Mouse (Mus musculus): ENCODE results near the gene Ggt1. TPM values are rescaled to one million over a fixed set of nuclear protein-coding genes. Genes with fewer than 3 reads are reported as not detected.

Ggt1 gene
- total and polyA plus RNA-seq, 2 experiments = 0.20 to 0.92 TPM

- WGBS = 30% methylated on average over 11 of the region's 11 CpGs
- DNase-seq (ENCODE audit: extremely low read depth, low read depth, low spot score) = no peak
- no peak overlapping the region for H3K9ac ChIP-seq (ENCODE audit: low read depth, low read length)
- H3K27me3 ChIP-seq (ENCODE audit: control insufficient read depth, insufficient read depth, low read length) = no peaks in the 10 kb centered on the region
- H3K27ac ChIP-seq (replicated peaks; ENCODE audit: insufficient read depth, low read depth, low read length) = no peak overlapping the region
- no peaks in the 10 kb centered on the region for H3K4me1 ChIP-seq (ENCODE audit: control insufficient read depth, insufficient read depth, low read length)
- no peaks in the 10 kb centered on the region for H3K36me3 ChIP-seq (ENCODE audit: control insufficient read depth, insufficient read depth, low read length)
- H3K79me2 ChIP-seq (ENCODE audit: control insufficient read depth, insufficient read depth, low read length) = no peaks in the 10 kb centered on the region
- TF ChIP-seq CTCF (IDR thresholded peaks at IDR 0.05; ENCODE audit: low read depth, low read length) (no peak), POLR2A (IDR thresholded peaks at IDR 0.05; ENCODE audit: extremely low read depth, insufficient read depth, low read length) (no peak)
- H3K4me3 ChIP-seq (ENCODE audit: insufficient read depth, low read depth, low read length) = no peak overlapping the region
Measured at GRCm38 (mm10) chr10:75568441-75568840, 7.0 kb downstream of the Ggt1 start.

DNA sequence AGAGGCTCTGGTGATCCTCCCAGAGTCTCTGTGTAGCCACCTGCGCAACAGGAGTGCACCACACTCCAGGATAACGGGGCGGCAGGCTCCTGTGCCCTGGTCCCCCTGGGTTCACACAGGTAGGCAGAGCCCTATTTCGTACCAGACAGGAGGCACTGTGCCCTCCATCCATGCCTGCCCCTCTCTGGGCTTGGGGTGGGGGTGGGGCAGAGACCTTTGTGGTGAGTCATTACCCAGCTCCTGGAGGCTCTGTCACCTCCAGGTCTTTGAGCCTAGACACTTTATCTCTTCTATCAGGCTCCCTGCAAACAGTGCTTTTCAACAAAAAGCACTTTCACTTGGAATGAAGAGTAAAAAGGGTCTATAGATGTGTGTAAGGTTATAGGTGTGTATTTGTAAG is 7.4 kb downstream of the Ggt1 start:
- TF ChIP-seq POLR2A (IDR thresholded peaks at IDR 0.05; ENCODE audit: extremely low read depth, insufficient read depth, low read length) = no peak
- TF ChIP-seq CTCF (IDR thresholded peaks at IDR 0.05; ENCODE audit: low read depth, low read length) = no peak
- no peaks in the 10 kb centered on the region for H3K36me3 ChIP-seq (ENCODE audit: control insufficient read depth, insufficient read depth, low read length)
- H3K79me2 ChIP-seq (ENCODE audit: control insufficient read depth, insufficient read depth, low read length) = no peaks in the 10 kb centered on the region
- 65% methylated on average over 4 of the region's 4 CpGs for WGBS
- no peak overlapping the region for H3K27ac ChIP-seq (replicated peaks; ENCODE audit: insufficient read depth, low read depth, low read length)
- no peak for DNase-seq (ENCODE audit: extremely low read depth, low read depth, low spot score)
- no peaks in the 10 kb centered on the region for H3K4me1 ChIP-seq (ENCODE audit: control insufficient read depth, insufficient read depth, low read length)
- no peak overlapping the region for H3K4me3 ChIP-seq (ENCODE audit: insufficient read depth, low read depth, low read length)
- no peak overlapping the region for H3K9ac ChIP-seq (ENCODE audit: low read depth, low read length)
- H3K27me3 ChIP-seq (ENCODE audit: control insufficient read depth, insufficient read depth, low read length) = no peaks in the 10 kb centered on the region

DNA sequence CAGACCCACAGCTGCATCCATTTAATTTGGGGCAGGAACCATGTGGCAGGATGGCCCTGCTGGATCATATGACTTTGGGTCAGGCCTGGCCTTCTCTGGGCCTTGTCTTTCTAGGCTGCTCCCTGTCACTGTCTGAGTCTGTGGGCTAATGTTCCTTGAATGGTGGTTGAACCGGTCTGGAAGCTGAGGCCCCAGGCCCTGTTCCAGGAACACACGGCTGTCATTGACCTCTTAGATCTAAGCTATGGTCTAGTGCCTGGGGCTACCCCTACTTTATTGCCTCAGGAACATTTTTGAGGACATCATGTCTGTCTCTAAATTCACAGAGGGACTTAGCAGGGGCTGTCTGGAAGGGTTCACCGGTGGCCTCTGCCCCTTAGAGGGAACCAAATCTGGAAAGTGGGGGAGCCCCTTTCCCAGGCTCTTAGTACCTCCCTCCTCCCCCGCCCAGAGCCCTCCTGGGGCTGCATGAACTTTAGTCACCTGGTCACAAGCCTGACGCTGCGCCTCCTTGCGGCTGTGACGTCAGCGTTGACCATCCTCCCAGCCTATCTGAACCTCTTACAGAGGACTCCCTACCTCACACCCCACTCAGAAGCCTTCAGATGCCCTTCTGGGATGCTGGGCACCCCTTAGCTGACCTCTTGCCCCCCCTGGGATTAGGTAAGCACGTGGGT is 9.7 kb downstream of the Ggt1 start:
- H3K27me3 ChIP-seq (ENCODE audit: control insufficient read depth, insufficient read depth, low read length) = no peaks in the 10 kb centered on the region
- WGBS = 70% methylated on average over 10 of the region's 10 CpGs
- no peak overlapping the region for H3K9ac ChIP-seq (ENCODE audit: low read depth, low read length)
- H3K79me2 ChIP-seq (ENCODE audit: control insufficient read depth, insufficient read depth, low read length) = no peaks in the 10 kb centered on the region
- no peak for TF ChIP-seq POLR2A (IDR thresholded peaks at IDR 0.05; ENCODE audit: extremely low read depth, insufficient read depth, low read length)
- TF ChIP-seq CTCF (IDR thresholded peaks at IDR 0.05; ENCODE audit: low read depth, low read length) = no peak
- no peaks in the 10 kb centered on the region for H3K4me1 ChIP-seq (ENCODE audit: control insufficient read depth, insufficient read depth, low read length)
- DNase-seq (ENCODE audit: extremely low read depth, low read depth, low spot score) = no peak
- H3K36me3 ChIP-seq (ENCODE audit: control insufficient read depth, insufficient read depth, low read length) = no peaks in the 10 kb centered on the region
- H3K27ac ChIP-seq (replicated peaks; ENCODE audit: insufficient read depth, low read depth, low read length) = no peak overlapping the region
- no peak overlapping the region for H3K4me3 ChIP-seq (ENCODE audit: insufficient read depth, low read depth, low read length)

DNA sequence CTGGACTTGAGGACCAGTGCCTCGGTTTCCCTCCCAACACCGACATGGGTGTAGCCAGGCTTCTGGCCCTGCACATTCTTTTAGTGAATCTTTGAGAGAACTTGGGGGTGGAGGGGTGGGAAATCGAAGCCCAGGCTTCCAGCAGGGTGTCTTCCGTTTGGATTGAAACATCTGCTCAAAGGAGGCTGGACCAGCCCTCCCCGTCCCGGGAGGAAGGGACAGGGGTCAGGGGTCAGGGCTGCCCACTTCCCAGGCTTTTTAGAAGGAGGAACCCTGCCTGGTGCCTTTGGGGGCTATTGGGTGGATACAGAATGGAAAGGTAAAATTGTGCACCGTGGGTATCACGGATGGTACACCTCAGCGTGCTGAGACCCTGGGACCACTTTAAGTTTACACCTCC is 10.5 kb downstream of the Ggt1 start:
- Histone ChIP-seq H3K27me3 (ENCODE audit: control insufficient read depth, insufficient read depth, low read length) (no peaks in the 10 kb centered on the region), H3K4me1 (ENCODE audit: control insufficient read depth, insufficient read depth, low read length) (no peaks in the 10 kb centered on the region), H3K36me3 (ENCODE audit: control insufficient read depth, insufficient read depth, low read length) (no peaks in the 10 kb centered on the region), H3K79me2 (ENCODE audit: control insufficient read depth, insufficient read depth, low read length) (no peaks in the 10 kb centered on the region), H3K4me3 (ENCODE audit: insufficient read depth, low read depth, low read length) (no peak overlapping the region), H3K27ac (replicated peaks; ENCODE audit: insufficient read depth, low read depth, low read length) (no peak overlapping the region), H3K9ac (ENCODE audit: low read depth, low read length) (no peak overlapping the region)
- DNase-seq (ENCODE audit: extremely low read depth, low read depth, low spot score) = no peak
- whole genome bisulfite sequencing = 70% methylated on average over 9 of the region's 9 CpGs
- TF ChIP-seq POLR2A (IDR thresholded peaks at IDR 0.05; ENCODE audit: extremely low read depth, insufficient read depth, low read length) (no peak), CTCF (IDR thresholded peaks at IDR 0.05; ENCODE audit: low read depth, low read length) (no peak)

DNA sequence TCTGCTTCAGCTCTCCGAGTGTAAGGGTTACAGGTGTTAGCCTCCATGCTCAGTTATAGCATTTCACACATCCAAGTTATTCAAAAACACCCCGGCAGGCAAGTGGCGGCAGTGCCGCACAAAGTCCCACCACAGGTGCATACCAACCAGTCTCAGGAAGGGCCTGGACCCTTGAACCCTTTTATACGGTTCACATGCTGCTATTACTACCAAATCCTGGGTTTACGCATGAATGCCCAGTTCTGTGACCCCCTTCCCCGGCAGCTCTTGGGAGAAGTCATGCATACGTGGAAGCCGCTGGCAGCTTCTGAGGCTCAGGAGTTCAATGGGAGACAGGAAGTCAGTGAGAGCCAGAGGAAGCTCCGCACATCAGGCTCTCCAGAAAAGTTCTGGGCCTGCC is 11.8 kb downstream of the Ggt1 start:
- H3K27ac ChIP-seq (replicated peaks; ENCODE audit: insufficient read depth, low read depth, low read length) = no peak overlapping the region

DNA sequence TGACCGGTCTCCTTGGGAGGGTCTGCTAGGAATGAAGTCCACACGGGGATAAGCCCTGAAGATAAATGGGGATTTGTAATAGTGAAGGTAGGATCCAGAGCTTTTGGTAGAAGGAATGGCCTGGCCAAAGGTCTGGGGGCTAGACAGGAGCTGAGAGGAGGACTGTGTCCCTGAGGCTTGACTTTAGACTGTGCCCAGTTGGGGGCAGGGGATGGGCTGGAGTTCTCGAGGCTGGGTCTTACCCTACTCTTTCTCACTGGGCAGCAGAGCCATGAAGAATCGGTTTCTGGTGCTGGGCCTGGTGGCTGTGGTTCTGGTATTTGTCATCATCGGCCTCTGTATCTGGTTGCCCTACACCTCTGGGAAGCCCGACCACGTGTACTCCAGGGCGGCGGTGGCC is 12.6 kb downstream of the Ggt1 start:
- Histone ChIP-seq H3K4me1 (ENCODE audit: control insufficient read depth, insufficient read depth, low read length) (no peaks in the 10 kb centered on the region), H3K9ac (ENCODE audit: low read depth, low read length) (no peak overlapping the region), H3K27me3 (ENCODE audit: control insufficient read depth, insufficient read depth, low read length) (no peaks in the 10 kb centered on the region), H3K4me3 (ENCODE audit: insufficient read depth, low read depth, low read length) (no peak overlapping the region), H3K36me3 (ENCODE audit: control insufficient read depth, insufficient read depth, low read length) (no peaks in the 10 kb centered on the region), H3K79me2 (ENCODE audit: control insufficient read depth, insufficient read depth, low read length) (no peaks in the 10 kb centered on the region), H3K27ac (replicated peaks; ENCODE audit: insufficient read depth, low read depth, low read length) (no peak overlapping the region)
- no peak for DNase-seq (ENCODE audit: extremely low read depth, low read depth, low spot score)
- WGBS = 92% methylated on average over 9 of the region's 9 CpGs
- TF ChIP-seq CTCF (IDR thresholded peaks at IDR 0.05; ENCODE audit: low read depth, low read length) (no peak), POLR2A (IDR thresholded peaks at IDR 0.05; ENCODE audit: extremely low read depth, insufficient read depth, low read length) (no peak)

More for the DNA sequence above, 11.8 kb downstream of the Ggt1 start:
- Histone ChIP-seq H3K36me3 (ENCODE audit: control insufficient read depth, insufficient read depth, low read length) (no peaks in the 10 kb centered on the region), H3K27me3 (ENCODE audit: control insufficient read depth, insufficient read depth, low read length) (no peaks in the 10 kb centered on the region), H3K9ac (ENCODE audit: low read depth, low read length) (no peak overlapping the region), H3K4me1 (ENCODE audit: control insufficient read depth, insufficient read depth, low read length) (no peaks in the 10 kb centered on the region), H3K4me3 (ENCODE audit: insufficient read depth, low read depth, low read length) (no peak overlapping the region), H3K79me2 (ENCODE audit: control insufficient read depth, insufficient read depth, low read length) (no peaks in the 10 kb centered on the region)
- WGBS = 85% methylated on average over 10 of the region's 10 CpGs
- DNase-seq (ENCODE audit: extremely low read depth, low read depth, low spot score) = no peak
- TF ChIP-seq CTCF (IDR thresholded peaks at IDR 0.05; ENCODE audit: low read depth, low read length) = no peak
- no peak for TF ChIP-seq POLR2A (IDR thresholded peaks at IDR 0.05; ENCODE audit: extremely low read depth, insufficient read depth, low read length)
